8 mouse cellular contexts compared by ENCODE assay signal in the genomic region with DNA sequence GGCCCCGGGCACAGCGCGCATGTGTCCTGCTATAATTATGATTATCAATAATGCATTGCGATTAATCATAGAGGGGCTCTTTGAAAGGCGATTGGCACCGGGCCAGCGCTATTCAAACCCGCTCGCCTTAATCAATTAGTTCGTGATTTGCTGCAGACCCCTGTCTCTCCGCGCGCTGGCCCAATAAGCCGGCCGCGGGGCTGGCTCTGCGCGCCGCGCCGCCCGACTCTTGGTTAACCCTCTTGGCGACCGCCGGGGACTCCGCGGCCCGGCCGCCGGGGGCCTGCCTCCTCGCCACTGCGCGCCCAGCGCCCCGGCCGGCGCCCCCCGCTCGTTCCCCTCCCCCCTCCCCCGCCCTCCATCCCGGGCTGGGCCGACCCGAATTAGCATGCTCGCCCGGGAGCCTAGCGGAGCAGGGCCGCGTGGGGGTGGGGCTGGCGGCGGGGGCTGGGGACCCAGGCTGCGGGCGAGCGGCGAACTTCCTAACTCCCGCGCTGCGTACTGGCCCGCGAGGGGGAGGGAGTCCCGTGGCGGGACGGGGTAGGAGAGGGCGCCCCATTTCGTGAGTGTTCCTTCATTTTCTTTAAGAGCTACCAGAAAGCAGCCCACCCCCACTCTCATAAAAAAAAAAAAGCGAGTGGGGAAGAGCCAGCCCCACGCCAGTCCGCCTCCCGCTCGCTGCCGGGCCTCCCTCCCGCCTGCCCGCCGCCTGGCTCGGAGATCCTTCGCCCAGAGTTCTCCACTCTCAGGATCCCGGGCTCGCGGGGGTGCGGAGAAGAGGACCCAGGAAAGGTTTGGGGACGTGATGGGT. TPM values are rescaled to one million over a fixed set of nuclear protein-coding genes. Genes with fewer than 3 reads are reported as not detected.
A peak's percentile ranks its signal among the peaks of the same experiment; 100 is the strongest.
DNase-seq lines count a peak whose midpoint lies in the region; ATAC-seq and TF ChIP-seq lines count a peak whose summit lies in the region.

No protein-coding gene starts in this region.

- peaks cover 20% of the 10 kb centered on the region for H3K27me3 ChIP-seq in forebrain, embryonic 11.5 days (ENCODE audit: control insufficient read depth, insufficient read depth, low read length)
- peaks cover 50% of the 10 kb centered on the region for H3K27me3 ChIP-seq in hindbrain, embryonic 12.5 days
- H3K27me3 ChIP-seq in midbrain, embryonic 11.5 days (ENCODE audit: control insufficient read depth, insufficient read depth, low read length), result peaks cover 22% of the 10 kb centered on the region
- H3K27me3 ChIP-seq in stomach, postnatal 0 days (ENCODE audit: control insufficient read depth, insufficient read depth, low read length), result peaks cover 22% of the 10 kb centered on the region; the same call in 1 of the 2 replicates

- peak; percentile 86 for DNase-seq in layer of hippocampus, adult 11-12 months (ENCODE audit: low spot score)
- no peak for DNase-seq in layer of hippocampus, adult 9-10 months (ENCODE audit: low spot score)
- peak; percentile 97 for DNase-seq in forebrain, embryonic 11.5 days (ENCODE audit: low spot score)
- DNase-seq in layer of hippocampus, postnatal 14 days (ENCODE audit: low spot score in 2 of 2), result peak; percentile 78 to 91
- DNase-seq in midbrain, embryonic 11.5 days (ENCODE audit: low spot score, missing footprints), result peak; percentile 97
- DNase-seq in stomach, postnatal 0 days (ENCODE audit: low spot score), result peak; percentile 40
- no peak for DNase-seq in adrenal gland, postnatal 4 days (ENCODE audit: low spot score in 2 of 2)

- ATAC-seq in forebrain, embryonic 11.5 days (replicated peaks; ENCODE audit: low FRiP score), result peak; percentile 84
- ATAC-seq in hindbrain, embryonic 12.5 days (ENCODE audit: low FRiP score), result peak; percentile 86
- peak; percentile 83 for ATAC-seq in midbrain, embryonic 11.5 days (ENCODE audit: low FRiP score)
- ATAC-seq in stomach, postnatal 0 days (ENCODE audit: low FRiP score, low TSS enrichment), result peak; percentile 46

- H3K4me2 ChIP-seq in forebrain, embryonic 11.5 days (ENCODE audit: low read depth, low read length, severe bottlenecking), result peak overlapping the region; percentile 75
- peak overlapping the region; percentile 80 for H3K4me2 ChIP-seq in hindbrain, embryonic 12.5 days (replicated peaks)
- H3K4me2 ChIP-seq in midbrain, embryonic 11.5 days, result peak overlapping the region; percentile 75
- H3K4me2 ChIP-seq in stomach, postnatal 0 days (replicated peaks; ENCODE audit: low read depth), result peak overlapping the region; percentile 73

- H3K9ac ChIP-seq in forebrain, embryonic 11.5 days (ENCODE audit: low read length), result peak overlapping the region; percentile 100
- H3K9ac ChIP-seq in hindbrain, embryonic 12.5 days, result peak overlapping the region; percentile 90
- H3K9ac ChIP-seq in midbrain, embryonic 11.5 days (ENCODE audit: low read length), result peak overlapping the region; percentile 99
- peak overlapping the region; percentile 53 for H3K9ac ChIP-seq in stomach, postnatal 0 days (ENCODE audit: low read length)

- H3K9me3 ChIP-seq in forebrain, embryonic 11.5 days (ENCODE audit: control insufficient read depth, low read length), result no peaks in the 10 kb centered on the region
- no peaks in the 10 kb centered on the region for H3K9me3 ChIP-seq in hindbrain, embryonic 12.5 days (replicated peaks)
- no peaks in the 10 kb centered on the region for H3K9me3 ChIP-seq in midbrain, embryonic 11.5 days (ENCODE audit: control insufficient read depth, low read length)
- H3K9me3 ChIP-seq in stomach, postnatal 0 days (ENCODE audit: control insufficient read depth, low read length), result no peaks in the 10 kb centered on the region

- H3K27ac ChIP-seq in forebrain, embryonic 11.5 days (ENCODE audit: low read depth, low read length), result peak overlapping the region; percentile 99
- H3K27ac ChIP-seq in hindbrain, embryonic 12.5 days, result peak overlapping the region; percentile 96
- peak overlapping the region; percentile 98 for H3K27ac ChIP-seq in midbrain, embryonic 11.5 days (ENCODE audit: low read depth, low read length)
- H3K27ac ChIP-seq in stomach, postnatal 0 days (replicated peaks), result peak overlapping the region; percentile 49; the same call in 1 of the 2 replicates

- no peaks in the 10 kb centered on the region for H3K36me3 ChIP-seq in forebrain, embryonic 11.5 days (ENCODE audit: control insufficient read depth, insufficient read depth, low read length)
- no peaks in the 10 kb centered on the region for H3K36me3 ChIP-seq in hindbrain, embryonic 12.5 days
- no peaks in the 10 kb centered on the region for H3K36me3 ChIP-seq in midbrain, embryonic 11.5 days (ENCODE audit: control insufficient read depth, insufficient read depth, low read length)
- no peaks in the 10 kb centered on the region for H3K36me3 ChIP-seq in stomach, postnatal 0 days (ENCODE audit: control insufficient read depth, insufficient read depth, low read length)

- no peak for TF ChIP-seq CTCF in stomach, postnatal 0 days (IDR thresholded peaks at IDR 0.05; ENCODE audit: low read depth)

- under 1% methylated on average over 54 of the region's 80 CpGs for WGBS in forebrain, embryonic 11.5 days
- WGBS in hindbrain, embryonic 12.5 days, result under 1% methylated on average over 79 of the region's 80 CpGs
- WGBS in midbrain, embryonic 11.5 days, result 0% methylated on average over 62 of the region's 80 CpGs
- WGBS in stomach, postnatal 0 days, result under 1% methylated on average over 61 of the region's 80 CpGs

- TF ChIP-seq EP300 in stomach, postnatal 0 days (optimal IDR thresholded peaks at IDR 0.05), result no peak

- H3K4me3 ChIP-seq in forebrain, embryonic 11.5 days (ENCODE audit: low read depth, low read length), result peak overlapping the region; percentile 91
- peak overlapping the region; percentile 65 for H3K4me3 ChIP-seq in hindbrain, embryonic 12.5 days
- peak overlapping the region; percentile 89 for H3K4me3 ChIP-seq in midbrain, embryonic 11.5 days (ENCODE audit: low read depth, low read length)
- H3K4me3 ChIP-seq in stomach, postnatal 0 days (ENCODE audit: low read depth, low read length), result peak overlapping the region; percentile 45

- peaks cover 16% of the 10 kb centered on the region for H3K4me1 ChIP-seq in forebrain, embryonic 11.5 days (replicated peaks; ENCODE audit: control insufficient read depth, insufficient read depth, low read length)
- H3K4me1 ChIP-seq in hindbrain, embryonic 12.5 days, result peaks cover 55% of the 10 kb centered on the region
- peaks cover 28% of the 10 kb centered on the region for H3K4me1 ChIP-seq in midbrain, embryonic 11.5 days (ENCODE audit: control insufficient read depth, insufficient read depth, low read length)
- peaks cover 7% of the 10 kb centered on the region; the same call in 1 of the 2 replicates for H3K4me1 ChIP-seq in stomach, postnatal 0 days (replicated peaks; ENCODE audit: control insufficient read depth, insufficient read depth)

RNA-seq across cellular contexts. Expression of a gene that starts 1.2 kb away (rescaled TPM):
- polyA plus RNA-seq in forebrain, embryonic 11.5 days (2014; fragmentation: Nextera tagmentation; extraction: Ambion mirVana), result 27.8 and 32.9 TPM in 2 replicates
- 13.1 and 15.6 TPM in 2 replicates for polyA plus RNA-seq in hindbrain, embryonic 12.5 days (2016; fragmentation: Nextera tagmentation; extraction: Ambion mirVana)
- 10 to 100 TPM; 15.8 to 15.9 TPM for total RNA-seq in layer of hippocampus, postnatal 14 days (2021)
- 17.0 and 17.1 TPM in 2 replicates for polyA plus RNA-seq in midbrain, embryonic 11.5 days (2014; fragmentation: Nextera tagmentation; extraction: Ambion mirVana)
- 0.76 and 0.83 TPM in 2 replicates for polyA plus RNA-seq in stomach, postnatal 0 days (2015; fragmentation: Nextera tagmentation; extraction: Ambion mirVana)
- total RNA-seq in adrenal gland, postnatal 4 days (2021), result 10 to 100 TPM in 1 of 2 experiments, 1 to 10 TPM in 1; 1.5 to 10.7 TPM

Comparison
In these comparisons a context has a peak if more than half of its experiments do, and no peak if none do; other contexts are left out.
1. DNase-seq: peak in layer of hippocampus, adult 11-12 months (single experiment), forebrain, embryonic 11.5 days (single experiment), layer of hippocampus, postnatal 14 days (2 of 2), midbrain, embryonic 11.5 days (single experiment) and stomach, postnatal 0 days (single experiment); none in layer of hippocampus, adult 9-10 months (single experiment) and adrenal gland, postnatal 4 days (0 of 2).
2. H3K27ac ChIP-seq: peak in every context shown above with its lines; median percentile 99 in forebrain, embryonic 11.5 days; 98 in midbrain, embryonic 11.5 days; 96 in hindbrain, embryonic 12.5 days; 49 in stomach, postnatal 0 days.
3. Peak in every context shown above with its lines, with median percentiles within 50 percentile points of each other: ATAC-seq, H3K4me2 ChIP-seq, H3K4me3 ChIP-seq and H3K9ac ChIP-seq.